Mouse (Mus musculus) limb, embryonic 14.5 days (tissue): ENCODE data around the gene Hyal6. TPM values are rescaled to one million over a fixed set of nuclear protein-coding genes. Genes with fewer than 3 reads are reported as not detected.

Experiments
- ATAC-seq: fragments of 200-750 bp; cut with Nextera tagmentation; 2 replicates; pipeline ENCODE4 v1.8.0; 2017; ENCODE audit warnings: low read depth, moderate number of reproducible peaks, moderate TSS enrichment; ENCODE audit not compliant: low FRiP score
- DNase-seq: peaks from one replicate; pipeline ENCODE4 v3.0.0-alpha.2; 2015; ENCODE audit warnings: low spot score
- H3K27ac ChIP-seq: fragments of 300-500 bp; sonication (generic); replicated peaks from 2 replicates; pipeline ENCODE4 v1.5.1; 2014; ENCODE audit warnings: low read depth, mild to moderate bottlenecking, low read length, moderate library complexity, mixed read lengths
- H3K27me3 ChIP-seq: fragments of 300-500 bp; sonication (generic); 2 replicates; pipeline ENCODE4 v1.6.1; 2014; ENCODE audit warnings: low read length, mixed read lengths; ENCODE audit not compliant: control insufficient read depth, insufficient read depth
- H3K36me3 ChIP-seq: fragments of 300-500 bp; sonication (generic); 2 replicates; pipeline ENCODE4 v1.6.1; 2014; ENCODE audit warnings: mild to moderate bottlenecking, low read length, moderate library complexity, mixed read lengths; ENCODE audit not compliant: control insufficient read depth, insufficient read depth
- H3K4me1 ChIP-seq: fragments of 300-500 bp; sonication (generic); 2 replicates; pipeline ENCODE4 v1.6.1; 2014; ENCODE audit warnings: antibody characterized with exemption, low read length, mixed read lengths; ENCODE audit not compliant: control insufficient read depth, insufficient read depth
- H3K4me2 ChIP-seq: fragments of 300-500 bp; sonication (generic); replicated peaks from 2 replicates; pipeline ENCODE4 v1.6.1; 2014; ENCODE audit warnings: low read depth, mild to moderate bottlenecking, low read length, moderate library complexity; ENCODE audit not compliant: severe bottlenecking
- H3K4me3 ChIP-seq: fragments of 300-500 bp; sonication (generic); replicated peaks from 2 replicates; pipeline ENCODE4 v1.5.1; 2014; ENCODE audit warnings: low read length
- H3K9ac ChIP-seq: fragments of 300-500 bp; sonication (generic); 2 replicates; pipeline ENCODE4 v1.6.1; 2014; ENCODE audit warnings: mild to moderate bottlenecking, low read depth, low read length, moderate library complexity; ENCODE audit not compliant: severe bottlenecking
- H3K9me3 ChIP-seq: fragments of 300-500 bp; sonication (generic); 2 replicates; pipeline ENCODE4 v1.6.1; 2016; ENCODE audit warnings: low read length; ENCODE audit not compliant: control insufficient read depth
- POLR2A ChIP-seq: fragments of 200-500 bp; IDR thresholded peaks from 2 replicates; pipeline ENCODE4 v1.8.0; 2012; ENCODE audit warnings: inconsistent platforms, mild to moderate bottlenecking, moderate library complexity, borderline replicate concordance; ENCODE audit not compliant: insufficient read depth, insufficient read length; ENCODE audit errors: extremely low read depth
- WGBS: fragments of 180-500 bp; shearing (Covaris S2); extraction: QIAGEN DNeasy Blood & Tissue Kit; methylation state at CpG from one replicate; pipeline ENCODE4 v1.1.7; 2014; 5-methylcytosine and 5-hydroxymethylcytosine counted together
- polyA plus RNA-seq, 2 experiments: library from polyadenylated mRNA; depleted of rRNA in 1 of 2; stranded (reverse) in 1 of 2; unstranded in 1 of 2; fragments of >200 nt; fragmentation: Nextera tagmentation in 1 of 2; extraction: Ambion mirVana in 1 of 2; gene quantifications; 2 replicates each; pipeline versions ENCODE4 v1.2.1 to v1.2.3; 2012 to 2014

Hyal6 gene
- polyA plus RNA-seq (2012; rRNA removed), result not detected in 2 replicates
- not detected in 2 replicates for polyA plus RNA-seq (2014; fragmentation: Nextera tagmentation; extraction: Ambion mirVana)

GRCm38 (mm10) chr6:24732945-24733344, at the start of gene Hyal6:
Gene Hyal6, plus strand, starts transcription at chr6:24733245.
- ATAC-seq (no peak), DNase-seq (no peak)
- H3K9ac ChIP-seq, result no peak within 1 kb of the TSS
- no peak within 1 kb of the TSS for H3K4me3 ChIP-seq
- no peak within 1 kb of the TSS for H3K27ac ChIP-seq
- TF ChIP-seq POLR2A, result no peak
- no peak within 1 kb of the TSS for H3K4me2 ChIP-seq
- H3K36me3 ChIP-seq, result no peaks in the 10 kb centered on the region
- no peaks in the 10 kb centered on the region for H3K27me3 ChIP-seq
- H3K9me3 ChIP-seq, result no peaks in the 10 kb centered on the region
- H3K4me1 ChIP-seq, result no peaks in the 10 kb centered on the region
- WGBS, result 78% methylated on average over 3 of the region's 3 CpGs

- 44% methylated on average over 1 of the region's 1 CpGs for WGBS
- H3K9me3 ChIP-seq, result no peaks in the 10 kb centered on the region
Observed at GRCm38 (mm10) chr6:24687871-24688270, 45.2 kb upstream of the Hyal6 start.

GRCm38 (mm10) chr6:24694455-24695410, 38.3 kb upstream of the Hyal6 start:
- no peak for TF ChIP-seq POLR2A

More at GRCm38 (mm10) chr6:24687871-24688270, 45.2 kb upstream of the Hyal6 start:
- no peaks in the 10 kb centered on the region for H3K36me3 ChIP-seq
- no peaks in the 10 kb centered on the region for H3K4me1 ChIP-seq
- TF ChIP-seq POLR2A, result no peak
- ATAC-seq (no peak), DNase-seq (no peak)
- H3K9ac ChIP-seq, result no peak overlapping the region
- no peak overlapping the region for H3K27ac ChIP-seq
- H3K27me3 ChIP-seq, result no peaks in the 10 kb centered on the region
- no peak overlapping the region for H3K4me3 ChIP-seq
- H3K4me2 ChIP-seq, result no peak overlapping the region

GRCm38 (mm10) chr6:24696117-24696516, 36.9 kb upstream of the Hyal6 start:
- no peaks in the 10 kb centered on the region for H3K27me3 ChIP-seq
- H3K4me1 ChIP-seq, result no peaks in the 10 kb centered on the region
- H3K9me3 ChIP-seq, result no peaks in the 10 kb centered on the region
- TF ChIP-seq POLR2A, result no peak
- WGBS, result 78% methylated on average over 4 of the region's 4 CpGs
- H3K27ac ChIP-seq, result no peak overlapping the region
- no peak overlapping the region for H3K4me3 ChIP-seq
- no peak overlapping the region for H3K9ac ChIP-seq
- no peaks in the 10 kb centered on the region for H3K36me3 ChIP-seq
- H3K4me2 ChIP-seq, result no peak overlapping the region
- ATAC-seq, result no peak
- no peak for DNase-seq

More at GRCm38 (mm10) chr6:24694455-24695410, 38.3 kb upstream of the Hyal6 start:
- Histone ChIP-seq H3K4me2 (no peak overlapping the region), H3K9ac (no peak overlapping the region), H3K9me3 (no peaks in the 10 kb centered on the region), H3K27ac (no peak overlapping the region), H3K4me1 (no peaks in the 10 kb centered on the region), H3K27me3 (no peaks in the 10 kb centered on the region), H3K4me3 (no peak overlapping the region), H3K36me3 (no peaks in the 10 kb centered on the region)
- 77% methylated on average over 11 of the region's 11 CpGs for WGBS
- ATAC-seq, result no peak
- no peak for DNase-seq

- no peaks in the 10 kb centered on the region for H3K36me3 ChIP-seq
- WGBS, result 89% methylated on average over 5 of the region's 5 CpGs
- H3K9me3 ChIP-seq, result no peaks in the 10 kb centered on the region
- H3K27me3 ChIP-seq, result no peaks in the 10 kb centered on the region
- H3K27ac ChIP-seq, result no peak overlapping the region
- no peak overlapping the region for H3K4me3 ChIP-seq
- DNase-seq (no peak), ATAC-seq (no peak)
- no peak overlapping the region for H3K4me2 ChIP-seq
- no peak overlapping the region for H3K9ac ChIP-seq
- TF ChIP-seq POLR2A, result no peak
- no peaks in the 10 kb centered on the region for H3K4me1 ChIP-seq
Observed at GRCm38 (mm10) chr6:24697216-24697615, 35.8 kb upstream of the Hyal6 start.
